Mouse (Mus musculus) embryonic facial prominence, embryonic 10.5 days (tissue): ENCODE measurements around the gene Bcl2l11. TPM values are rescaled to one million over a fixed set of nuclear protein-coding genes. Genes with fewer than 3 reads are reported as not detected.

Experiments used
- DNase-seq: peaks from one replicate; pipeline ENCODE4 v3.0.0-alpha.2; 2017; ENCODE audit warnings: low spot score
- H3K27ac ChIP-seq: fragments of 300-500 bp; sonication (generic); replicated peaks from 2 replicates; pipeline ENCODE4 v1.5.1; 2016; ENCODE audit warnings: mild to moderate bottlenecking
- H3K27me3 ChIP-seq: fragments of 300-500 bp; sonication (generic); replicated peaks from 2 replicates; pipeline ENCODE4 v1.6.1; 2016; ENCODE audit warnings: low read depth, mild to moderate bottlenecking; ENCODE audit not compliant: poor library complexity, severe bottlenecking
- H3K36me3 ChIP-seq: fragments of 300-500 bp; sonication (generic); replicated peaks from 2 replicates; pipeline ENCODE4 v1.6.1; 2016; ENCODE audit warnings: mild to moderate bottlenecking, moderate library complexity
- H3K4me1 ChIP-seq: fragments of 300-500 bp; sonication (generic); 2 replicates; pipeline ENCODE4 v1.6.1; 2016
- H3K4me3 ChIP-seq: fragments of 300-500 bp; sonication (generic); 2 replicates; pipeline ENCODE4 v1.5.1; 2016; ENCODE audit warnings: mild to moderate bottlenecking, moderate library complexity
- H3K9me3 ChIP-seq: fragments of 300-500 bp; sonication (generic); 2 replicates; pipeline ENCODE4 v1.6.1; 2016; ENCODE audit warnings: mild to moderate bottlenecking
- WGBS: fragments of 180-500 bp; shearing (Covaris S2); methylation state at CpG from one replicate; pipeline ENCODE4 v1.1.7; 2016; 5-methylcytosine and 5-hydroxymethylcytosine counted together
- polyA plus RNA-seq: library from polyadenylated mRNA; unstranded; fragments of >200 nt; fragmentation: Nextera tagmentation; extraction: Ambion mirVana; gene quantifications from 2 replicates; pipeline ENCODE4 v1.2.1, GENCODE M21; 2016

The Bcl2l11 gene
- polyA plus RNA-seq, 1 experiment from 2014 or later: 32.5 TPM

GRCm38 (mm10) chr2:128183762-128184161 is 57.9 kb downstream of the Bcl2l11 start:
- H3K4me3 ChIP-seq: no peak overlapping the region
- no peak overlapping the region for H3K27ac ChIP-seq
- 95% methylated on average over 4 of the region's 4 CpGs for WGBS
- no peaks in the 10 kb centered on the region for H3K36me3 ChIP-seq
- DNase-seq: no peak
- peaks cover 20% of the 10 kb centered on the region for H3K4me1 ChIP-seq
- H3K9me3 ChIP-seq: 0 out of 2 replicates have a peak, but pooled peaks cover 2% of the 10 kb centered on the region
- H3K27me3 ChIP-seq: no peaks in the 10 kb centered on the region

- H3K4me3 ChIP-seq: no peak overlapping the region
- 80% methylated on average over 4 of the region's 4 CpGs for WGBS
- 0 out of 2 replicates have a peak, but pooled peaks cover 2% of the 10 kb centered on the region for H3K9me3 ChIP-seq
- no peaks in the 10 kb centered on the region for H3K27me3 ChIP-seq
- H3K36me3 ChIP-seq: no peaks in the 10 kb centered on the region
- peaks cover 17% of the 10 kb centered on the region for H3K4me1 ChIP-seq
- H3K27ac ChIP-seq: 0 out of 2 replicates have a peak overlapping the region, but pooled peaks have one; percentile 7
- no peak for DNase-seq
Measured at GRCm38 (mm10) chr2:128185942-128186341, 60.1 kb downstream of the Bcl2l11 start.

GRCm38 (mm10) chr2:128187277-128187676 is 61.4 kb downstream of the Bcl2l11 start:
- WGBS: 90% methylated on average over 1 of the region's 1 CpGs
- H3K36me3 ChIP-seq: no peaks in the 10 kb centered on the region
- no peak overlapping the region for H3K4me3 ChIP-seq
- no peak overlapping the region for H3K27ac ChIP-seq
- peaks cover 17% of the 10 kb centered on the region for H3K4me1 ChIP-seq
- no peaks in the 10 kb centered on the region for H3K27me3 ChIP-seq
- DNase-seq: no peak
- H3K9me3 ChIP-seq: no peaks in the 10 kb centered on the region

GRCm38 (mm10) chr2:128188461-128188860 is 62.6 kb downstream of the Bcl2l11 start:
- DNase-seq: no peak
- H3K27me3 ChIP-seq: no peaks in the 10 kb centered on the region
- WGBS: 78% methylated on average over 3 of the region's 3 CpGs
- no peaks in the 10 kb centered on the region for H3K36me3 ChIP-seq
- H3K27ac ChIP-seq: no peak overlapping the region
- H3K4me1 ChIP-seq: peaks cover 17% of the 10 kb centered on the region
- H3K9me3 ChIP-seq: no peaks in the 10 kb centered on the region
- H3K4me3 ChIP-seq: no peak overlapping the region

- no peak overlapping the region for H3K27ac ChIP-seq
- DNase-seq: peak; percentile 63
- H3K27me3 ChIP-seq: no peaks in the 10 kb centered on the region
- H3K4me1 ChIP-seq: peaks cover 17% of the 10 kb centered on the region
- H3K9me3 ChIP-seq: no peaks in the 10 kb centered on the region
- no peak overlapping the region for H3K4me3 ChIP-seq
- WGBS: 34% methylated on average over 10 of the region's 10 CpGs
- H3K36me3 ChIP-seq: no peaks in the 10 kb centered on the region
Measured at GRCm38 (mm10) chr2:128189691-128190090, 63.9 kb downstream of the Bcl2l11 start.

- H3K36me3 ChIP-seq: no peaks in the 10 kb centered on the region
- no peaks in the 10 kb centered on the region for H3K9me3 ChIP-seq
- no peak overlapping the region for H3K27ac ChIP-seq
- 81% methylated on average over 5 of the region's 5 CpGs for WGBS
- H3K4me3 ChIP-seq: no peak overlapping the region
- no peaks in the 10 kb centered on the region for H3K27me3 ChIP-seq
- DNase-seq: no peak
- peaks cover 17% of the 10 kb centered on the region for H3K4me1 ChIP-seq
Measured at GRCm38 (mm10) chr2:128190196-128190595, 64.4 kb downstream of the Bcl2l11 start.

GRCm38 (mm10) chr2:128193411-128193810 is 67.6 kb downstream of the Bcl2l11 start:
- Histone ChIP-seq H3K27ac (no peak overlapping the region), H3K36me3 (no peaks in the 10 kb centered on the region), H3K4me1 (peaks cover 13% of the 10 kb centered on the region), H3K9me3 (no peaks in the 10 kb centered on the region), H3K4me3 (no peak overlapping the region), H3K27me3 (no peaks in the 10 kb centered on the region)
- no peak for DNase-seq
- 63% methylated on average over 4 of the region's 4 CpGs for WGBS

- H3K4me1 ChIP-seq: no peaks in the 10 kb centered on the region
- no peak for DNase-seq
Measured at GRCm38 (mm10) chr2:128197379-128197778, 71.5 kb downstream of the Bcl2l11 start.

GRCm38 (mm10) chr2:128203147-128203546 is 77.3 kb downstream of the Bcl2l11 start:
- no peaks in the 10 kb centered on the region for H3K4me1 ChIP-seq
- H3K9me3 ChIP-seq: no peaks in the 10 kb centered on the region
- no peaks in the 10 kb centered on the region for H3K36me3 ChIP-seq
- no peak overlapping the region for H3K27ac ChIP-seq
- H3K27me3 ChIP-seq: no peaks in the 10 kb centered on the region
- 90% methylated on average over 3 of the region's 3 CpGs for WGBS
- DNase-seq: no peak
- no peak overlapping the region for H3K4me3 ChIP-seq

More at GRCm38 (mm10) chr2:128197379-128197778, 71.5 kb downstream of the Bcl2l11 start:
- Histone ChIP-seq H3K36me3 (no peaks in the 10 kb centered on the region), H3K4me3 (no peak overlapping the region), H3K9me3 (no peaks in the 10 kb centered on the region), H3K27me3 (no peaks in the 10 kb centered on the region), H3K27ac (no peak overlapping the region)
- 88% methylated on average over 3 of the region's 3 CpGs for WGBS

GRCm38 (mm10) chr2:128203749-128204405 is 78.0 kb downstream of the Bcl2l11 start:
- 90% methylated on average over 6 of the region's 6 CpGs for WGBS
- no peaks in the 10 kb centered on the region for H3K9me3 ChIP-seq
- H3K27ac ChIP-seq: no peak overlapping the region
- no peak overlapping the region for H3K4me3 ChIP-seq
- no peak for DNase-seq
- H3K36me3 ChIP-seq: no peaks in the 10 kb centered on the region
- no peaks in the 10 kb centered on the region for H3K4me1 ChIP-seq
- no peaks in the 10 kb centered on the region for H3K27me3 ChIP-seq

- no peak overlapping the region for H3K4me3 ChIP-seq
- DNase-seq: no peak
- H3K27ac ChIP-seq: no peak overlapping the region
- H3K4me1 ChIP-seq: peaks cover 25% of the 10 kb centered on the region
- no peaks in the 10 kb centered on the region for H3K36me3 ChIP-seq
- H3K27me3 ChIP-seq: peaks cover 4% of the 10 kb centered on the region; the same call in 1 of the 2 replicates
- H3K9me3 ChIP-seq: no peaks in the 10 kb centered on the region
- 89% methylated on average over 1 of the region's 1 CpGs for WGBS
Measured at GRCm38 (mm10) chr2:128208541-128208940, 82.7 kb downstream of the Bcl2l11 start.

GRCm38 (mm10) chr2:128209841-128210329 is 84.0 kb downstream of the Bcl2l11 start:
- no peak overlapping the region for H3K4me3 ChIP-seq
- 75% methylated on average over 2 of the region's 2 CpGs for WGBS
- H3K27ac ChIP-seq: no peak overlapping the region

GRCm38 (mm10) chr2:128210376-128210775 is 84.5 kb downstream of the Bcl2l11 start:
- Histone ChIP-seq H3K4me1 (peaks cover 25% of the 10 kb centered on the region), H3K27ac (no peak overlapping the region), H3K27me3 (peaks cover 4% of the 10 kb centered on the region; the same call in 1 of the 2 replicates), H3K36me3 (no peaks in the 10 kb centered on the region), H3K9me3 (no peaks in the 10 kb centered on the region), H3K4me3 (no peak overlapping the region)
- WGBS: 55% methylated on average over 9 of the region's 9 CpGs
- no peak for DNase-seq

More at GRCm38 (mm10) chr2:128209841-128210329, 84.0 kb downstream of the Bcl2l11 start:
- Histone ChIP-seq H3K27me3 (peaks cover 4% of the 10 kb centered on the region; the same call in 1 of the 2 replicates), H3K9me3 (no peaks in the 10 kb centered on the region), H3K4me1 (peaks cover 25% of the 10 kb centered on the region), H3K36me3 (no peaks in the 10 kb centered on the region)
- DNase-seq: no peak
